Mouse (Mus musculus) CD8-positive naive resting alpha-beta T cell, adult 2 months (primary cell): ENCODE results near the gene Tm9sf2.
"Not testable (repeated sequence)": the region's sequence is repeated elsewhere in the genome, so short reads cannot be mapped to it uniquely, and the experiment has no call there.

Source experiments
- DNase-seq, 2 experiments: peaks; one replicate each; pipeline ENCODE4 v3.0.0; 2022; ENCODE audit warnings: low read depth in 2 of 2, low spot score in 2 of 2

Gene Tm9sf2

GRCm38 (mm10) chr14:122096331-122096730, 10.5 kb upstream of the Tm9sf2 start:
- DNase-seq = no peak

- DNase-seq = no peak
Measured at GRCm38 (mm10) chr14:122099584-122099983, 7.3 kb upstream of the Tm9sf2 start.

GRCm38 (mm10) chr14:122101890-122102289, 4.9 kb upstream of the Tm9sf2 start:
- not testable (repeated sequence) for DNase-seq

- DNase-seq = peak; percentile 90 to 94
Measured at GRCm38 (mm10) chr14:122104881-122105280, 2.0 kb upstream of the Tm9sf2 start.

GRCm38 (mm10) chr14:122105391-122106285, 1.2 kb upstream of the Tm9sf2 start:
- no peak for DNase-seq

- DNase-seq = peak in 1 of 2 experiments; percentile 18
Measured at GRCm38 (mm10) chr14:122107481-122108214, 810 bp downstream of the Tm9sf2 start.

GRCm38 (mm10) chr14:122111681-122112080, 4.8 kb downstream of the Tm9sf2 start:
- DNase-seq = no peak

- no peak for DNase-seq
Measured at GRCm38 (mm10) chr14:122112311-122112710, 5.5 kb downstream of the Tm9sf2 start.

- DNase-seq = no peak
Measured at GRCm38 (mm10) chr14:122116200-122116599, 9.4 kb downstream of the Tm9sf2 start.

GRCm38 (mm10) chr14:122130111-122130797, 23.4 kb downstream of the Tm9sf2 start:
- DNase-seq = peak in 1 of 2 experiments; percentile 48

GRCm38 (mm10) chr14:122131644-122132043, 24.8 kb downstream of the Tm9sf2 start:
- no peak for DNase-seq

GRCm38 (mm10) chr14:122136368-122136928, 29.6 kb downstream of the Tm9sf2 start:
- DNase-seq = no peak

- DNase-seq = no peak
Measured at GRCm38 (mm10) chr14:122137234-122137633, 30.4 kb downstream of the Tm9sf2 start.

- DNase-seq = no peak
Measured at GRCm38 (mm10) chr14:122140126-122140525, 33.3 kb downstream of the Tm9sf2 start.

- DNase-seq = no peak
Measured at GRCm38 (mm10) chr14:122143585-122144269, 36.9 kb downstream of the Tm9sf2 start.

GRCm38 (mm10) chr14:122145374-122145773, 38.5 kb downstream of the Tm9sf2 start:
- DNase-seq = no peak

- DNase-seq = no peak
Measured at GRCm38 (mm10) chr14:122150616-122151015, 43.8 kb downstream of the Tm9sf2 start.

GRCm38 (mm10) chr14:122157738-122158137, 50.9 kb downstream of the Tm9sf2 start:
- DNase-seq = no peak

- DNase-seq = no peak
Measured at GRCm38 (mm10) chr14:122160916-122161315, 54.1 kb downstream of the Tm9sf2 start.

- DNase-seq = no peak
Measured at GRCm38 (mm10) chr14:122168912-122169311, 62.1 kb downstream of the Tm9sf2 start.
